Mouse (Mus musculus) olfactory bulb, adult 2 months (tissue): ENCODE measurements around the gene Calhm4.

Source experiments
- CTCF ChIP-seq: fragments of 200-500 bp; IDR thresholded peaks from 2 replicates; pipeline ENCODE4 v1.5.1; 2012; ENCODE audit warnings: low read depth, mild to moderate bottlenecking, low read length, moderate library complexity; ENCODE audit not compliant: insufficient read depth
- POLR2A ChIP-seq: fragments of 200-500 bp; IDR thresholded peaks from 2 replicates; pipeline ENCODE4 v1.6.1; 2012; ENCODE audit warnings: mild to moderate bottlenecking, low read depth, low read length, moderate library complexity; ENCODE audit not compliant: insufficient read depth

DNA sequence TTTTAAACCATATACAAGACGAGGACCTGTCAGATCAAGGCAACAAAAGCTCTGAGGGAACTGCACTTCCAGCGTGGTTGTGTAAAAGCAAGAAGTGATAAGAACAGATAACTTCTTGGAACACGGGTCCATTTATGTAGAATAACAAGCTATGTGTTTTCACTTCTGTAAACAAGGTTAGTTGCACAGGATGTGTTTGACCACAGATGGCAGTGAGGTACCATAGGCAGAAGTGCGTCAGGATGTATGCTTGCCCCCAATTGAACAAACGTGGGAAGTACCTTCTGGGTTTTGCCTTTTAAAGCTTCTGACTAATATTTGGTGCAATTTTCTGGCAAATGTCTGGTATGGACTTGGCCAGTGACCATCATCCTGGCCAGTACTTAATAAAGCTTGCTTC, 13.8 kb downstream of the Calhm4 start:
- TF ChIP-seq CTCF (no peak), POLR2A (no peak)
